Mouse (Mus musculus): ENCODE results near the gene Sorl1.

Gene Sorl1

GRCm38 (mm10) chr9:42122441-42122840 lies 1.7 kb downstream of the Sorl1 start:
- no peak for DNase-seq (ENCODE audit: low spot score)

GRCm38 (mm10) chr9:42121631-42122354 lies 2.3 kb downstream of the Sorl1 start:
- no peak for DNase-seq (ENCODE audit: low spot score)

- no peak for DNase-seq (ENCODE audit: low spot score)
Measured at GRCm38 (mm10) chr9:42116418-42117056, 7.6 kb downstream of the Sorl1 start.

- DNase-seq (ENCODE audit: low spot score): no peak
Measured at GRCm38 (mm10) chr9:42115078-42115477, 9.0 kb downstream of the Sorl1 start.

- DNase-seq (ENCODE audit: low spot score): no peak
Measured at GRCm38 (mm10) chr9:42113316-42113715, 10.8 kb downstream of the Sorl1 start.

GRCm38 (mm10) chr9:42112691-42113090 lies 11.4 kb downstream of the Sorl1 start:
- no peak for DNase-seq (ENCODE audit: low spot score)

GRCm38 (mm10) chr9:42111256-42111655 lies 12.8 kb downstream of the Sorl1 start:
- no peak for DNase-seq (ENCODE audit: low spot score)

- peak; percentile 18 for DNase-seq (ENCODE audit: low spot score)
Measured at GRCm38 (mm10) chr9:42109837-42110451, 14.2 kb downstream of the Sorl1 start.

GRCm38 (mm10) chr9:42109131-42109530 lies 15.0 kb downstream of the Sorl1 start:
- no peak for DNase-seq (ENCODE audit: low spot score)

GRCm38 (mm10) chr9:42108369-42108951 lies 15.6 kb downstream of the Sorl1 start:
- DNase-seq (ENCODE audit: low spot score): peak; percentile 81

- no peak for DNase-seq (ENCODE audit: low spot score)
Measured at GRCm38 (mm10) chr9:42107062-42107461, 17.0 kb downstream of the Sorl1 start.

GRCm38 (mm10) chr9:42106305-42106704 lies 17.8 kb downstream of the Sorl1 start:
- DNase-seq (ENCODE audit: low spot score): no peak

GRCm38 (mm10) chr9:42103546-42103945 lies 20.6 kb downstream of the Sorl1 start:
- DNase-seq (ENCODE audit: low spot score): no peak

GRCm38 (mm10) chr9:42102013-42102412 lies 22.1 kb downstream of the Sorl1 start:
- DNase-seq (ENCODE audit: low spot score): no peak

GRCm38 (mm10) chr9:42101266-42101665 lies 22.8 kb downstream of the Sorl1 start:
- no peak for DNase-seq (ENCODE audit: low spot score)

- DNase-seq (ENCODE audit: low spot score): no peak
Measured at GRCm38 (mm10) chr9:42100618-42101210, 23.4 kb downstream of the Sorl1 start.

- no peak for DNase-seq (ENCODE audit: low spot score)
Measured at GRCm38 (mm10) chr9:42098474-42099121, 25.5 kb downstream of the Sorl1 start.

- DNase-seq (ENCODE audit: low spot score): peak; percentile 38
Measured at GRCm38 (mm10) chr9:42097731-42098473, 26.2 kb downstream of the Sorl1 start.

GRCm38 (mm10) chr9:42097006-42097730 lies 26.9 kb downstream of the Sorl1 start:
- DNase-seq (ENCODE audit: low spot score): peak; percentile 73

- no peak for DNase-seq (ENCODE audit: low spot score)
Measured at GRCm38 (mm10) chr9:42094752-42095151, 29.3 kb downstream of the Sorl1 start.

Data from T-cell, adult 2 months (primary cell).